Mouse (Mus musculus) embryonic facial prominence, embryonic 11.5 days (tissue): ENCODE data around the gene Ncoa1. TPM values are rescaled to one million over a fixed set of nuclear protein-coding genes. Genes with fewer than 3 reads are reported as not detected.
A peak's percentile ranks its signal among the peaks of the same experiment; 100 is the strongest.
"Not testable (repeated sequence)": the region's sequence is repeated elsewhere in the genome, so short reads cannot be mapped to it uniquely, and the experiment has no call there.

Source experiments
- ATAC-seq: fragments of 200-750 bp; cut with Nextera tagmentation; replicated peaks from 2 replicates; pipeline ENCODE4 v1.8.0; 2017; ENCODE audit warnings: low read depth; ENCODE audit not compliant: insufficient number of reproducible peaks, low FRiP score, low TSS enrichment
- DNase-seq: peaks from one replicate; pipeline ENCODE4 v3.0.0-alpha.2; 2015; ENCODE audit warnings: low spot score
- H3K27ac ChIP-seq: fragments of 300-500 bp; sonication (generic); replicated peaks from 2 replicates; pipeline ENCODE4 v1.5.1; 2014; ENCODE audit warnings: mild to moderate bottlenecking, low read depth, low read length, control low read depth
- H3K27me3 ChIP-seq: fragments of 300-500 bp; sonication (generic); 2 replicates; pipeline ENCODE4 v1.6.1; 2014; ENCODE audit warnings: mild to moderate bottlenecking, low read length, moderate library complexity, mixed read lengths; ENCODE audit not compliant: control insufficient read depth, insufficient read depth
- H3K36me3 ChIP-seq: fragments of 300-500 bp; sonication (generic); replicated peaks from 2 replicates; pipeline ENCODE4 v1.6.1; 2014; ENCODE audit warnings: low read depth, mild to moderate bottlenecking, low read length, moderate library complexity, mixed read lengths; ENCODE audit not compliant: control insufficient read depth, insufficient read depth
- H3K4me1 ChIP-seq: fragments of 300-500 bp; sonication (generic); 2 replicates; pipeline ENCODE4 v1.6.1; 2014; ENCODE audit warnings: low read length, mixed read lengths; ENCODE audit not compliant: control insufficient read depth, insufficient read depth
- H3K4me2 ChIP-seq: fragments of 300-500 bp; sonication (generic); 2 replicates; pipeline ENCODE4 v1.6.1; 2014; ENCODE audit warnings: low read depth, mild to moderate bottlenecking, control low read depth, low read length, moderate library complexity
- H3K4me3 ChIP-seq: fragments of 300-500 bp; sonication (generic); 2 replicates; pipeline ENCODE4 v1.5.1; 2014; ENCODE audit warnings: low read depth, low read length, control low read depth
- H3K9ac ChIP-seq: fragments of 300-500 bp; sonication (generic); replicated peaks from 2 replicates; pipeline ENCODE4 v1.6.1; 2014; ENCODE audit warnings: mild to moderate bottlenecking, control low read depth, low read length
- H3K9me3 ChIP-seq: fragments of 300-500 bp; sonication (generic); replicated peaks from 2 replicates; pipeline ENCODE4 v1.6.1; 2016; ENCODE audit warnings: mild to moderate bottlenecking, low read length, inconsistent platforms, mixed read lengths; ENCODE audit not compliant: control insufficient read depth
- whole genome bisulfite sequencing: fragments of 180-500 bp; shearing (Covaris S2); extraction: QIAGEN DNeasy Blood & Tissue Kit; methylation state at CpG from one replicate; pipeline ENCODE4 v1.1.7; 2014; 5-methylcytosine and 5-hydroxymethylcytosine counted together
- polyA plus RNA-seq: library from polyadenylated mRNA; unstranded; fragments of >200 nt; fragmentation: Nextera tagmentation; extraction: Ambion mirVana; gene quantifications from 2 replicates; pipeline ENCODE4 v1.2.1, GENCODE M21; 2014

Gene Ncoa1
- polyA plus RNA-seq, 1 experiment from 2014 or later: 7.8 TPM

DNA sequence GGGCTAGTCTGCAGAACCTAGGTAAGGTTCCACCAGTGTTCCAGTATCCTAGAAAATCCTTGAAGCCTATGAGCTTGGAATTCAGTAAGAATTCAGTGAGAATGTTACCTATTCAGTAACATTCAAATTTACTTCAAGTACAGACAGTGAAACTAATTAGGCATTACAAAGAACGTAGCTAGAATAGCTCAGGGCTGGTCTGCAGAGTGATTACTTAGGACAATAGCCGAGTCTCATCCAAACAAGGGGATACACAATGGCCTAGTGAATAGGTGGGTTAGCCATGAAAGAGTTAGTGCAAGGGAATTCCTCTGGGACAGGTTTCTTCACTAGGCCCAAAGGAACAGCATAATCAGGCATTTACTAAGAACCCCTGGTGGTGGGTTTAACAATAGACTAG, 118.3 kb downstream of the Ncoa1 start:
- DNase-seq, H3K9me3 ChIP-seq, H3K4me3 ChIP-seq, ATAC-seq, H3K27me3 ChIP-seq, H3K36me3 ChIP-seq, H3K9ac ChIP-seq, H3K4me1 ChIP-seq, H3K27ac ChIP-seq, H3K4me2 ChIP-seq: not testable (repeated sequence)
- 32% methylated on average over 2 of the region's 2 CpGs for WGBS

DNA sequence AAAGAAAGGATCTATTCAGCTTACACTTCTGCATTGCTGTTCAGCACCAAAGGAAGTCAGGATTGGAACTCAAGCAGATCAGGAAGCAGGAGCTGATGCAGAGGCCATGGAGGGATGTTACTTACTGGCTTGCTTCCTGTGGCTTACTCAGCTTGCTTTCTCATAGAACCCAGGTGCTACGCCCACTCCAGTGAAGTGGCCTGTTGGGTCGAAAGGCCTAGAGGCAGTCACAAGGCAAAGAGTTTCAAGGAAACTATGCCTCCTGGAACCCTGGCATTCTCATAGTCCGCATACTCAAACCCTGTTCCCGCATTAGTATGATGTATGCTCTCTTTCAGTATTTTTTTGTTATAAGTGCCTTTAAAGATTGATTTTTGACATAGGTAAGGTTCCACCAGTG, 118.9 kb downstream of the Ncoa1 start:
- 95% methylated on average over 4 of the region's 4 CpGs for WGBS
- no peak for ATAC-seq
- DNase-seq: no peak

DNA sequence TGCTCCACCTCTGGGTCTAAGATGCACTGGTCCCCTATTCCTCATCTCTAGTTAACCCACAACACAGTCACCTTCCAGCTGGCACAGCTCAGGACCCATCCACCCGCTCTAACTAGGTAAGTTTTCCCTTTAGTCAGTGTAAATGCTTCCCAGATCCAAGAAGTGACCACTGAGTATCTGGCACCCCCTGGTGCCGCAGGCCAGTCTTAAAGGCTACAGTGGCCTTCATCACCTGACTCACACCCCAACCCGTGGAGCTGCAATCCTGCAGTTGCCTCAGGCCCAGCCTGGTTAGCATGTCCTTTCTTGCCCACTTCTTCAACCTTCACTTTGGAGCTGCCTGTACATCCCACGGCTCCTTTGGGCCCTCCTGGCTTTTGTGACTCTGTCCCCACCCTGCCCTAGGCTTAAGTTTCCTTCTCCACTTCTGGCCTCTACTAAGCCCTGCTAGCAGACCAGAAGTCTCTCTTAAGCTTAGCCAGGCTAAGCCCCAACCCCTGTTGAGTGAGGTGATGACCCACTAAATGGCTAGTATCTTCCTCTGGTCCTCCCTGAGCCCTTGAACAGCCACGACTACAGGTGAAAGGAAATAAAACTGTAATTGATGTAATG, 120.0 kb downstream of the Ncoa1 start:
- H3K36me3 ChIP-seq: no peaks in the 10 kb centered on the region
- no peak for ATAC-seq
- no peak for DNase-seq
- no peak overlapping the region for H3K4me2 ChIP-seq
- no peaks in the 10 kb centered on the region for H3K27me3 ChIP-seq
- H3K27ac ChIP-seq: no peak overlapping the region
- no peak overlapping the region for H3K4me3 ChIP-seq
- no peak overlapping the region for H3K9ac ChIP-seq
- no peaks in the 10 kb centered on the region for H3K9me3 ChIP-seq
- 78% methylated on average over 5 of the region's 5 CpGs for WGBS
- no peaks in the 10 kb centered on the region for H3K4me1 ChIP-seq

More for the DNA sequence above, 118.9 kb downstream of the Ncoa1 start:
- Histone ChIP-seq H3K9ac (no peak overlapping the region), H3K4me1 (no peaks in the 10 kb centered on the region), H3K27ac (no peak overlapping the region), H3K36me3 (no peaks in the 10 kb centered on the region), H3K9me3 (no peaks in the 10 kb centered on the region), H3K4me3 (no peak overlapping the region), H3K4me2 (no peak overlapping the region), H3K27me3 (no peaks in the 10 kb centered on the region)

DNA sequence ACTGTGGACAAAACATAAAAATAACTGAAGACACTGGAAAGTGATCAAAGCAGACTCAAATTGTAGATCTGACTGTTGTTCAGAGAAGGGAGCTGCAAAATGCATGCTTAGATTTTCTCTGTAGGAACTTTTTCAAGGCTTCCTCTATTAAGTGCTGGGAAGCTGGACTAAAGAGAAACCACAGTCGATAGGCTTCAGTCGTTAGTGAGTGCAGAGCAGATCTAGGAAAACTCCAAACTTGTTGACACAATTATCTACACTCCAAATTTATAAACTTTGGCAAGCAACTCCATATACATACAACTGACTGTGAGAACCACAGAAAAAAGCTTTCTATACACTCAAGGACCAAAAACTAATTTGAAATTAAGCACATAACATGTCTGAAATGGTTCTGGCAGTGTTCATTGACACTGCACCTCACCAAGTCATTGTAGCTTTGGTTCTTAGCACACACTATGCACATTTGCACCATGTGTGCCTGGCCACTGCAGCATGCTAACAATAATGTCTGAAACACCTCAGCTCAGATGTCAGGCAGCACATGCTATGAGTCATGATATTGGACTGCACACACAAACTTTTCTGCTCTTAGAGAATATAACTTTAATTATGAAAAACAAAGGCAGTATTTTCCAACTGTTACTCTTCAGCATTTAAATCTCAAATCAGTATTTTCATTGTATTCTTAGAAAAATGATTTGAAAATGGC, 121.8 kb downstream of the Ncoa1 start:
- no peak for ATAC-seq
- no peak overlapping the region for H3K27ac ChIP-seq

DNA sequence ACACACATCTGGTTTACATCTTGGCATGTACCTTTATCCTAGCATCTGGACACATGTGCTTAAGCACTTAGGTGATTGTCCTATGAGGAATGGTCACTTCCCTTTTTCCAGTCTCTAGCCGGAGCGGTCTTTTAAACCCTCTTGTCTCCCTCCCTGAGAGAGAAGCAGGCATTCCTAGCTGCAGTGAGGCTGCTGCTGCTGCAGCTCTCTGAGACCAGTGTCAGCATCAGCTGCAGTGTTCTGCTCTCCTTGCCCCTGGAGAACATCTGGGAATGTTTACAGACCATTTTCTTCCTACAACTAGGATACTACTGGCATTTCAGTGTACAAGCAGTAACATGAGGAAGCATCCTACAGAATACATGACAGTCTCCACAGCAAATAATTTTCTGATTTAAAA, 133.8 kb downstream of the Ncoa1 start:
- Histone ChIP-seq H3K4me3 (no peak overlapping the region), H3K27me3 (no peaks in the 10 kb centered on the region), H3K9me3 (no peaks in the 10 kb centered on the region), H3K4me1 (no peaks in the 10 kb centered on the region), H3K27ac (no peak overlapping the region), H3K9ac (no peak overlapping the region), H3K36me3 (no peaks in the 10 kb centered on the region), H3K4me2 (no peak overlapping the region)
- no peak for ATAC-seq
- DNase-seq: peak; percentile 76
- WGBS: 27% methylated on average over 2 of the region's 2 CpGs

More for the DNA sequence above, 121.8 kb downstream of the Ncoa1 start:
- H3K4me1 ChIP-seq: no peaks in the 10 kb centered on the region
- no peaks in the 10 kb centered on the region for H3K9me3 ChIP-seq
- WGBS: 81% methylated on average over 2 of the region's 2 CpGs
- no peak overlapping the region for H3K9ac ChIP-seq
- H3K4me3 ChIP-seq: no peak overlapping the region
- no peak overlapping the region for H3K4me2 ChIP-seq
- H3K36me3 ChIP-seq: no peaks in the 10 kb centered on the region
- DNase-seq: no peak
- H3K27me3 ChIP-seq: no peaks in the 10 kb centered on the region

DNA sequence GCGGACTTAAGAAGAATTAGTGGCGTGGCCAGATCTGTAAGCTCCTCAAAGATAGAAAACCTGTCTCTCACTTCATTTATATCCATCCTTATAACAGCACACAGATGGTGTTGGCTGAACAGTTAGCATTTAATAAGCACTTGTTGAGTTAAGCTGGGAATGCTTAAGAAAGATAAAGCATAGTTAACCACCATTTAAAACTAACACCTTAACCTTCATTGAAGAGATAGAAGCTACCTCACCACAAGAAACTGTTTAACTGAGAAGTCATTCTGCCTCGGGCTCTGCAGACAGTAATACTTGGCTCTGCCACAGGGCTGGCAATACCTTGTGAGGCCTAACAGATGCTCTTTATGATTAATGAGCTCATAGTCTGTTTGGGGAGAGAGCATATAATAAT, 134.9 kb downstream of the Ncoa1 start:
- no peaks in the 10 kb centered on the region for H3K27me3 ChIP-seq

DNA sequence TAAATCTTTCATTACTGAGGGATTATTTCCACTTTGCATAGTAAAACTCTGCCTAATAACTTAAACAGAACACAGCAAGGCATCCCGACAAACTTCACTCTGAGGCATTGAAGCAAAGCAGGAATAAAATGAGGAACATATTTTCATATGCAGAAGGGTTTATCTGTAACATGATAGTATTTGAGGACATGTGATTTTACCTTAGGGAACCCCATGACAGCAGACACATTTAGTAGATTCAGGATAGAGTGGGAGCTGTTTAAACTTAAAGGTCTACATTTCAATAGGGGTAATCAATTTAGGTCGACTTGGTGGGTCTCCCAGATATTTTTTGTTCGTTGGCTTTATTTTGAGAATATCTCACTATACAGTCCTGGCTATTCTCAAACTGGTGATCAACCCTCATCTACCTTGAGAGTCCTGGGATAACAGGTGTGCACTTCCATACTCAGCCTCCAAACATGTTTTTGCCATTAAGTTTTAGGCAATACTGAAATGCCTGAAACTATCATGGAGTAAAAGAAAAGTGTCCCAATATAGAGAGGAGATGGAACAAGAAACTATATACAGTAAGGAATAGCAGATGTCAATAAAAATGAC, 136.6 kb downstream of the Ncoa1 start:
- DNase-seq: no peak
- H3K36me3 ChIP-seq: no peaks in the 10 kb centered on the region
- H3K9me3 ChIP-seq: no peaks in the 10 kb centered on the region
- ATAC-seq: no peak
- no peak overlapping the region for H3K9ac ChIP-seq
- 64% methylated on average over 3 of the region's 3 CpGs for WGBS
- no peak overlapping the region for H3K27ac ChIP-seq
- no peak overlapping the region for H3K4me2 ChIP-seq
- H3K27me3 ChIP-seq: no peaks in the 10 kb centered on the region
- no peak overlapping the region for H3K4me3 ChIP-seq
- no peaks in the 10 kb centered on the region for H3K4me1 ChIP-seq

More for the DNA sequence above, 134.9 kb downstream of the Ncoa1 start:
- Histone ChIP-seq H3K4me1 (no peaks in the 10 kb centered on the region), H3K9ac (no peak overlapping the region), H3K36me3 (no peaks in the 10 kb centered on the region), H3K4me2 (no peak overlapping the region), H3K27ac (no peak overlapping the region), H3K9me3 (no peaks in the 10 kb centered on the region), H3K4me3 (no peak overlapping the region)
- DNase-seq: no peak
- 68% methylated on average over 3 of the region's 3 CpGs for WGBS
- ATAC-seq: no peak

DNA sequence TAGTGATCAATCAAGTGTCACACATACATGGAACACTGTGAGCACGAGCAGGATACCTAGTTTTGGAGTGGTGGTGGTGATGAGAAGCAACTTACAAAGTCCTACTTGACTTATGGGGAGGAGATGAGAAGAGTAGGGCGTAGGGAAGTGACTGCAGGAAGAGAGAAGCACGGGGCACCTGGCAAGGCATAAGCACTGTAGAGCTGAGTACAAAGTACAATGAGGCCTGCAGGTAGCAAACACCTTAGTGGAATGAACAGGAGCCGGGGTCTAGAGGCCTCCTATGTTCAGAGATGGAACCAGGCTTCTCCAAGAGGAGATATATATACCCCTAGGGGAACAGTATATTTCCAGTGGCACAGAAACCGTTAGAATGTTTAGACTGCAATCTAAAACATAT, 153.4 kb downstream of the Ncoa1 start:
- H3K4me1 ChIP-seq: no peaks in the 10 kb centered on the region
- DNase-seq (no peak), ATAC-seq (no peak)
- no peak overlapping the region for H3K27ac ChIP-seq
- no peak overlapping the region for H3K4me2 ChIP-seq
- no peak overlapping the region for H3K9ac ChIP-seq
- H3K27me3 ChIP-seq: no peaks in the 10 kb centered on the region
- WGBS: 79% methylated on average over 5 of the region's 5 CpGs
- H3K9me3 ChIP-seq: no peaks in the 10 kb centered on the region
- no peaks in the 10 kb centered on the region for H3K36me3 ChIP-seq
- no peak overlapping the region for H3K4me3 ChIP-seq
